Mouse (Mus musculus): ENCODE data around the gene Idua.
A peak's percentile ranks its signal among the peaks of the same experiment; 100 is the strongest.

DNA sequence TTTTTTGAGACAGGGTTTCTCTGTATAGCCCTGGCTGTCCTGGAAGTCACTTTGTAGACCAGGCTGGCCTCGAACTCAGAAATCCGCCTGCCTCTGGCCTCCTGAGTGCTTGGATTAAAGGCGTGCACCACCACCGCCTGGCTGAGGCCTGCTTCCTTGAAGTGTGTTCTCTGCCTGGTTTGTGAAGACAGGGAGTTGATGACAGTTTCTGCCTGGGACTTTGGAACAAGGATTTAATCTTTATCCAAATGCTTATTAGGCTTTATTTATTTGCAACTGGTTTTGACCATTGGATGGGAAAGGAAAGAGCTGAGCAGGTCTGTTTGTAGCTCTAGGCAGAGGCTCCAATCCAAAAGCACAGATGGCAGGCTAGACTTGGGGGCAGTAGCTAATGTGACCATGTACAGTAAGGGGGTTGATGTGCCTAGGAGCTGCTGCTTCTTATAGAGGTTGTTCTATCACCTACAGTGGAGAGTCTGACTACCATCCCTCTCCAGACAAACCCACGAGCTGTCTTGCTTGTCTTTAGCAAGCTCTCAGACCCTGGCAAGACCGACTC, 18.2 kb downstream of the Idua start:
- TF ChIP-seq POLR2A (IDR thresholded peaks at IDR 0.05; ENCODE audit: low read depth, low read length) (peak; percentile 19), CTCF (conservative IDR thresholded peaks at IDR 0.05; ENCODE audit: insufficient read depth, insufficient read length, low read depth, low read length) (no peak)
